Mouse (Mus musculus): ENCODE measurements around the gene Zic1.

DNA sequence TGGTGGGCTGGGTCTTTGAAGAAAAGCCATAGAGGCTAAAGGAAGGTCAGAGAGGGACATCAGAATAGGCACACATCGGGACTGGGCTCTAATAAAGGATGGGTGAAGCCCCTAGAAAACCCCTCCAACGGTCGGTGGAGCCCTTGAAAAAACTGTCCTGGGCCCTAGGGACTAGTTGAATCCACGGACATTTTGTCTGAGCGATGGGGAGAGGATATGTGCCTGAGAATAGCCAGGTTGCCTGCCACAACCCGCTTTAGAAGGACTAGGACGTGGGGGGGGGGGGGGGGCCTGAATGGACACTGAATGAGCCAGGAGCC, 10.4 kb downstream of the Zic1 start:
- TF ChIP-seq CTCF (IDR thresholded peaks at IDR 0.05; ENCODE audit: low read depth, low read length) (no peak), POLR2A (IDR thresholded peaks at IDR 0.05; ENCODE audit: insufficient read depth, low read length) (no peak), EP300 (IDR thresholded peaks at IDR 0.05; ENCODE audit: insufficient read depth, low read depth, low read length) (no peak)

Measured in ES-Bruce4 (cell line).